Mouse (Mus musculus): ENCODE measurements at regions not wholly inside any gene's neighbourhood (a gene's known extent, or its start where the extent isn't known, plus 50 kb on each side); places are given as distances from the start of the nearest gene placed in this dataset.

GRCm38 (mm10) chrX:169554359-169554758 lies 130.6 kb upstream of the Mid1 start:
- no peak for DNase-seq (ENCODE audit: low read depth)

DNA sequence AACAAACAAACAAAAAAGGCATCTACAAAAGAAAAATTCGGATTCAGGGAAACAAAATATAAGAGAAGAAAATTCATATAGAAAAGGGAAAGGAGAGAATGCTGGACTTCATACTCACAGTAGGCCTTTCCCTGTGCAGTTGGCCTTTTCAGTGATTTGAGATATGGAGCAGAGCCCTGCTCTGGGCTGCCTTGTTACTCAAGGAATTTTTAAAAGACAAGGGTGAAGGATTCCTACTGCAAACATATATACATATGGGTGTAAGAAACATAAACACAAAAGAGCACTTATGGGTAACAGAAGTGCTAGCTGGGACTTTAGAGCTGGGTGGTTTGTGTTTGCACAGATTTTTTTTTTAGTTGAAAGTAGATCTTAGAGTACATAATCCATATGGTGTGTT lies 132.1 kb upstream of the Mid1 start:
- DNase-seq (ENCODE audit: low read depth), result no peak

- DNase-seq (ENCODE audit: low read depth), result no peak
Observed at GRCm38 (mm10) chrX:169544037-169544436, 141.0 kb upstream of the Mid1 start.

GRCm38 (mm10) chrX:169508229-169508628 lies 176.8 kb upstream of the Mid1 start:
- no peak for DNase-seq (ENCODE audit: low read depth)

- DNase-seq (ENCODE audit: low read depth), result no peak
Observed at GRCm38 (mm10) chrX:169493577-169493976, 173.4 kb upstream of the Hccs start.

GRCm38 (mm10) chrX:169473518-169473917 lies 153.3 kb upstream of the Hccs start:
- DNase-seq (ENCODE audit: low read depth), result no peak

DNA sequence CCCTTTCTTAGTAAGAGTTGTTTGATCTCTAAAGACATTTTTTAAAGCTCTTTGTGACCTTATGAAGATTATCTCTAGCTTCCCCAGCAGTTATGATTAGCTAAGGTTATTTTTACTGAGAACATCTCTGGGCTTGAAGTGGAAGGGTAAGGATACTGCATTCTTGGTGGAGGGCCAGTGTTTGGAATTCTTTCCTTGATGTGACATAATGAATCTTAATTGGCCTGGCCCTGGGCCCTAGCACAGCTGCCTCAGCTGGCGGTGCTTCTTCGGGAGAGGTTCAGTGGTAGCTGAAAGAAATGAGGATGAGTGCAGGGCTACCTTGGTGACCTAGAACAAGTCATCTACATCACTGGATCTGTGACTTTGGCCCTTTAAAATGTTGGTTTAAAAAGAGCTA lies 150.5 kb upstream of the Hccs start:
- DNase-seq (ENCODE audit: low read depth), result no peak

GRCm38 (mm10) chrX:169450159-169450558 lies 130.0 kb upstream of the Hccs start:
- no peak for DNase-seq (ENCODE audit: low read depth)

DNA sequence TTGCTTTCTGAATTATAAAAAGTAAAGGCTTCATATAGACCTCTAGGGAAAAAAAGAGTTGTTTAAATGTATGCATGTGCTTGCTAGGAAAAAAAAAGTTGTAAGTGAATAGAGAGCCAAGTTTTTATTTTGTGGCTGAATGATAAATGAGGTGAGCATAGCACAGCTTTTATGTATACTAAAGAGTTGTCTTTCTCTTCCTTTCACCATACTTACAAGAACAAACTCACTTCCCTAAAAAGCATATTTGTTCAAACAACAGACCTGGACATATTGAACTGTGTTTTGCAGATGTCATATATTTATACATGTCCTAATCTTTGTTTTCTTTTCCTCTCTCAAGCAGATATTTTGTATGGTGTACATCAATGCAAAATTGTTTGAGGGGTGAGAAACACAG lies 119.4 kb upstream of the Hccs start:
- DNase-seq (ENCODE audit: low read depth), result no peak

- DNase-seq (ENCODE audit: low read depth), result peak; percentile 43
Observed at GRCm38 (mm10) chrX:169438626-169439025, 118.5 kb upstream of the Hccs start.

GRCm38 (mm10) chrX:169433903-169434302 lies 113.7 kb upstream of the Hccs start:
- peak; percentile 42 for DNase-seq (ENCODE audit: low read depth)

DNA sequence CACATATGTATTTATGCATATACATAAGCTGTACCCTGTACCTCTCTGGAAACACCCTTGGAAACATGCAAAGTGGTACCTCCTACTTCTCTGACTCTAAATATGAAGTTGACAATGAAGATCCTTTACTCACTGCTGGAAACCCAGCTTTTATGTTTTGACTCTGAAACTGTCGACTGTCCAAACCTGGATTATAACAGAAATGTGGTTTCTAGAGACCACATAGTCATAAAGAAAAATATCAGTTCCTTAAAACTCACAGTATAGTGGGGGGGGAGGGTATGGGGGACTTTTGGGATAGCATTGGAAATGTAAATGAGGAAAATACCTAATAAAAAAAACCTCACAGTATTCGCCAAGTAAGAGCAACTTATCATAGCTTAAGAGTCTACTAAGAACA lies 76.7 kb upstream of the Hccs start:
- no peak for DNase-seq (ENCODE audit: low read depth)

DNA sequence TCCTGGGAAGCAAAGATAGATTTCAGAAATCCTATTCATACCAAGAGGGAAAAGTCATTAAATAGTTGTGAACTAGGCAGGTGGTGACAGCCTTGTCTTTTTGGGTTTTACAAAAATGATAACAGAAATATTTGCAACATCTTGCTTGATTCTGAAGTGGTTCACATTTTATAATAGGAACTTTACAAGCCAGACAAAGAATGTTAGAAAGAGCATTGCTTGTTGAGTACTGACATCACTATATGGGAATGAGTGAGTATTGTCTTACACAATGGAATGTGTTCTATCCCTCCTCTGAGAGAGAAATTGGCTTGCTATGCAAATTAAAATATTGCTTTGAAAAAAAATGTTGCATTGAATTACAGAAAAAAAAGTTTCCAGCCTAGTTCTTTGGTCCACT lies 66.5 kb upstream of the Hccs start:
- peak; percentile 17 for DNase-seq (ENCODE audit: low read depth)
